Mouse (Mus musculus) lung, embryonic 15.5 days (tissue): ENCODE results near the gene Coro1b. TPM values are rescaled to one million over a fixed set of nuclear protein-coding genes. Genes with fewer than 3 reads are reported as not detected.
A peak's percentile ranks its signal among the peaks of the same experiment; 100 is the strongest.

Experiments
- ATAC-seq: fragments of 200-750 bp; cut with Nextera tagmentation; 2 replicates; pipeline ENCODE4 v1.8.0; 2017; ENCODE audit warnings: moderate number of reproducible peaks, borderline replicate concordance; ENCODE audit not compliant: low FRiP score, low TSS enrichment; ENCODE audit errors: extremely low read depth
- H3K27ac ChIP-seq: fragments of 300-500 bp; sonication (generic); 2 replicates; pipeline ENCODE4 v1.5.1; 2015; ENCODE audit warnings: moderate library complexity, mild to moderate bottlenecking, inconsistent platforms
- H3K27me3 ChIP-seq: fragments of 300-500 bp; sonication (generic); 2 replicates; pipeline ENCODE4 v1.6.1; 2015; ENCODE audit warnings: inconsistent platforms
- H3K36me3 ChIP-seq: fragments of 300-500 bp; sonication (generic); 2 replicates; pipeline ENCODE4 v1.6.1; 2015; ENCODE audit warnings: inconsistent platforms
- H3K4me1 ChIP-seq: fragments of 300-500 bp; sonication (generic); 2 replicates; pipeline ENCODE4 v1.6.1; 2015; ENCODE audit warnings: inconsistent platforms
- H3K4me2 ChIP-seq: fragments of 300-500 bp; sonication (generic); 2 replicates; pipeline ENCODE4 v1.6.1; 2015; ENCODE audit warnings: inconsistent platforms, mild to moderate bottlenecking, moderate library complexity
- H3K4me3 ChIP-seq: fragments of 300-500 bp; sonication (generic); 2 replicates; pipeline ENCODE4 v1.5.1; 2015; ENCODE audit warnings: mild to moderate bottlenecking, inconsistent platforms
- H3K9ac ChIP-seq: fragments of 300-500 bp; sonication (generic); 2 replicates; pipeline ENCODE4 v1.6.1; 2015; ENCODE audit warnings: inconsistent platforms
- H3K9me3 ChIP-seq: fragments of 300-500 bp; sonication (generic); 2 replicates; pipeline ENCODE4 v1.6.1; 2016; ENCODE audit warnings: inconsistent platforms
- WGBS: fragments of 180-500 bp; shearing (Covaris S2); methylation state at CpG from one replicate; pipeline ENCODE4 v1.1.7; 2015; 5-methylcytosine and 5-hydroxymethylcytosine counted together
- polyA plus RNA-seq: library from polyadenylated mRNA; unstranded; fragments of >200 nt; fragmentation: Nextera tagmentation; extraction: Ambion mirVana; gene quantifications from 2 replicates; pipeline ENCODE4 v1.2.1, GENCODE M21; 2015

Coro1b gene
- 157 and 168 TPM in 2 replicates for polyA plus RNA-seq

DNA sequence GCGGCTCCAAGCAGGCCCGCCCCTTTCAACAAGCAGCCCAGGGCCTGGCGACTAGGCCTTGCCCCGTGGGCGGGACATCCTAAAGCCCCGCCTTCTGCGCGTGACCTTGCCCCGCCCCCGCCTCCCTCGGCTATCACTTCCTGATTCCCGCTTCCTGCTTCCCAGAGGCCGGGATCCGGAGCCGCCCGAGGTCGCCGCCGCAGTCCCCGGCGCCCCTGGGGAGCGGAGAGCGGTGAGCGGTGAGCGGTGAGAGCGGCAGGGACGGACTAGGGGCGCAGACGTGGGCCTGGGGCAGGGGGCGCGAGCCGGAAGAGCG, at the start of gene Coro1b:
Coro1b (plus strand) TSS at position 129 of the 316 bp plus-strand sequence.
- peak within 1 kb of the TSS; percentile 96 for H3K4me3 ChIP-seq
- under 1% methylated on average over 32 of the region's 33 CpGs for WGBS
- H3K9ac ChIP-seq: peak within 1 kb of the TSS; percentile 93
- H3K4me1 ChIP-seq: peaks cover 16% of the 10 kb centered on the region
- H3K9me3 ChIP-seq: no peaks in the 10 kb centered on the region
- no peaks in the 10 kb centered on the region for H3K27me3 ChIP-seq
- peaks cover 10% of the 10 kb centered on the region for H3K36me3 ChIP-seq
- peak within 1 kb of the TSS; percentile 82 for H3K4me2 ChIP-seq
- peak; percentile 96 for ATAC-seq
- peak within 1 kb of the TSS; percentile 72 for H3K27ac ChIP-seq

GRCm38 (mm10) chr19:4099056-4099455, 49.4 kb upstream of the Coro1b start:
- ATAC-seq: peak; percentile 16; the same call in 1 of the 2 replicates
- H3K36me3 ChIP-seq: no peaks in the 10 kb centered on the region
- H3K9me3 ChIP-seq: no peaks in the 10 kb centered on the region
- whole genome bisulfite sequencing: 8% methylated on average over 9 of the region's 9 CpGs
- peak overlapping the region; percentile 63 for H3K27ac ChIP-seq
- no peak overlapping the region for H3K9ac ChIP-seq
- peak overlapping the region; percentile 47 for H3K4me3 ChIP-seq
- H3K4me1 ChIP-seq: peaks cover 40% of the 10 kb centered on the region
- H3K4me2 ChIP-seq: peak overlapping the region; percentile 80
- H3K27me3 ChIP-seq: peaks cover 35% of the 10 kb centered on the region

DNA sequence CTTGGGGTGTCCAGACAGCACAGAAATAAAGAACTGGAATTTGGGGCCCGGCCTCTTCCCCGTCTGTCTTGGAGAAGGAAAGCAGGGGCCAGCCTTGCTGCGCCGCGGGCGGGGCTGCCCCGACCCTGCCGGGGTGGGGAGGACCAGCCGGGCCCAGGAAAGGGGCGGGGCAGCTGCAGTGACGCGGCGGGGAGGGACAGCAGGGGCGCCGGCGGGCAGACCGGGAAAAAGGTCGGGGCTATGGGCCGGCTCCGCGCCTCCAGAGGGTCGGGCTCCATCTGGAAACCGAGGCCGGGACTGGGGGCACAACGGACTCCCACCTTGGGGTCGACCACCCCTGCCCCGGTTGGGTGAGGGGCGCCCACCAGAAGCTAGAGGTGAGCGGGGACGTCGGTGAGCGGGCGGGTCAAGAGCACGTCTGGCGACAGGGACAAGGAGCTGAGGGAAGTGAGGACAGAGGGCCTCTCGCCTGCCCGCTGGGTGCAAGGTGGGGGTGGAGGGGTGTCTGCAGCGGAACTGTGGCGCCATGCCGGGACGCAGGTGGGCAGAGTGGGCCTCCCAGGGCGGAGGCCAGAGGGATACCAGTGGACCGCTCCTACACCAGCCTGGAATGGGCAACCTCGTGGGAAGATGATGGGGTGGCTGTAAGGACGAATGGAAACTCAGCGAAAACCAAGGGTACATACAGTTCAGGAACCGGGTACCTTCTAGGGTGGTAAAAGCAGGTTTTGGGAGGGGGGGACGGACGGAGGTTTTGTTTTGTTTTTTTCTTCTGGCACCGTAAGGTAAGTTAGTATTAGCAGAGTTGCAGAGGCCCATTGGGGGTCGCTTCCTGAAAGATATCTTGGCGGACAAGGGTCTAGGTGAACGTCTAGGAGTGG, 48.3 kb upstream of the Coro1b start, which contains the start of gene Pitpnm1:
Pitpnm1 (plus strand) TSS at position 162 of the 881 bp plus-strand sequence.
- WGBS: 1% methylated on average over 53 of the region's 53 CpGs
- Histone ChIP-seq H3K4me1 (peaks cover 40% of the 10 kb centered on the region), H3K4me2 (peak within 1 kb of the TSS; percentile 80), H3K9me3 (no peaks in the 10 kb centered on the region), H3K36me3 (no peaks in the 10 kb centered on the region), H3K27me3 (peaks cover 35% of the 10 kb centered on the region), H3K4me3 (peak within 1 kb of the TSS; percentile 47), H3K27ac (peak within 1 kb of the TSS; percentile 63), H3K9ac (peak within 1 kb of the TSS; percentile 15)
- no peak for ATAC-seq

DNA sequence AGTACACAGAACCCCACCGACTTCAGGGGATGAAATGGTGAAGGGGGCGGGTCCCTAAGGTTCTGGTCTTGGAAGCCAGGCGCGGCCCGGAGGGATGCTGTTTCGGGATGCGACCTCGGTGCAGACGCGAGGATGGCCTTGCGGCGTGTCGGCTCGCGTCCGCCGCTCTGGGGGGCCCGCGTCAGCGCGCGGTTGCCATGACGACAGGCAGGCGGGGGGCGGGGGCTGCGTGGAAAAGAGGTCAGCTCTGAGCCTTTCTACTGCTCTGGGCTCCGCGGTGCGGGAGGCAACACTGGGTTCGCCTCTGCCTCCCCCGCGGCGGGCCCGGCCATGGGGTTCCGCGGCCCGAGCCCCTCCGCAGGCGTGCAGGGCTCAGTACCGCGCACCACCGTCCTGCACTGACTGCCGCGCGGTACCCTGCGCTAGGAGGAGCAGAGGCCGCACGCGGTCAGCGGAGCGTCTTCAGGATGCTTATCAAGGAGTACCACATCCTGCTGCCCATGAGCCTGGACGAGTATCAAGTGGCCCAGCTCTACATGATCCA, 47.6 kb upstream of the Coro1b start:
- no peak for ATAC-seq
- H3K4me1 ChIP-seq: peaks cover 40% of the 10 kb centered on the region
- H3K4me3 ChIP-seq: peak overlapping the region; percentile 47
- under 1% methylated on average over 51 of the region's 52 CpGs for WGBS
- H3K27ac ChIP-seq: no peak overlapping the region
- H3K27me3 ChIP-seq: peaks cover 35% of the 10 kb centered on the region
- H3K9ac ChIP-seq: peak overlapping the region; percentile 15
- H3K9me3 ChIP-seq: no peaks in the 10 kb centered on the region
- H3K36me3 ChIP-seq: no peaks in the 10 kb centered on the region
- peak overlapping the region; percentile 80 for H3K4me2 ChIP-seq

GRCm38 (mm10) chr19:4101466-4101865, 47.0 kb upstream of the Coro1b start:
- Histone ChIP-seq H3K36me3 (no peaks in the 10 kb centered on the region), H3K27me3 (peaks cover 35% of the 10 kb centered on the region), H3K9ac (no peak overlapping the region), H3K4me3 (peak overlapping the region; percentile 47; the same call in 1 of the 2 replicates), H3K9me3 (no peaks in the 10 kb centered on the region), H3K4me2 (peak overlapping the region; percentile 80), H3K4me1 (peaks cover 38% of the 10 kb centered on the region), H3K27ac (no peak overlapping the region)
- no peak for ATAC-seq
- WGBS: 79% methylated on average over 6 of the region's 6 CpGs

DNA sequence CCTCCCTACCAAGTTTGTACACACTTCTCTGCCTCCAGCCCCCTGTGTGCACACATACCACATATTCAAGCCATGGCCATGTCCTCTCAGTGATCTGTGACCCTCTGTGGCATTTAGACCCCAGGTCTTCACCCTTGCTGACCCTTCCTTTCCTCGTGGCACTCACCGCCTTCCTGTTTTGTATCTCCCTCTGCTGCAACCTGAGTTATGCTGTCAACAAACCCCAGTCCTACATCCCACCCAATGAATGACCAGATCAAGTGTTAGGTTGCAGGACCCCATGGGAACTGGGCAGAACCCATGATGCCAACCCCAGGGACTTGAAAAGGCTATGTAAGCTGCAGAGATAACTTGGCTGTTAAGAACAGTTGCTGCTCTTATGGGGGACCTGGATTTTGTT, 46.4 kb upstream of the Coro1b start:
- WGBS: 88% methylated on average over 2 of the region's 2 CpGs

GRCm38 (mm10) chr19:4102626-4103025, 45.8 kb upstream of the Coro1b start:
- Histone ChIP-seq H3K4me3 (no peak overlapping the region), H3K27ac (no peak overlapping the region), H3K9me3 (no peaks in the 10 kb centered on the region), H3K36me3 (no peaks in the 10 kb centered on the region), H3K27me3 (peaks cover 35% of the 10 kb centered on the region), H3K4me1 (peaks cover 35% of the 10 kb centered on the region), H3K4me2 (no peak overlapping the region), H3K9ac (no peak overlapping the region)
- ATAC-seq: no peak
- 90% methylated on average over 12 of the region's 12 CpGs for WGBS

More for the DNA sequence above, 46.4 kb upstream of the Coro1b start:
- no peak overlapping the region for H3K9ac ChIP-seq
- H3K9me3 ChIP-seq: no peaks in the 10 kb centered on the region
- H3K27ac ChIP-seq: no peak overlapping the region
- no peak overlapping the region for H3K4me2 ChIP-seq
- peaks cover 35% of the 10 kb centered on the region for H3K27me3 ChIP-seq
- H3K36me3 ChIP-seq: no peaks in the 10 kb centered on the region
- peaks cover 37% of the 10 kb centered on the region for H3K4me1 ChIP-seq
- ATAC-seq: no peak
- H3K4me3 ChIP-seq: no peak overlapping the region

DNA sequence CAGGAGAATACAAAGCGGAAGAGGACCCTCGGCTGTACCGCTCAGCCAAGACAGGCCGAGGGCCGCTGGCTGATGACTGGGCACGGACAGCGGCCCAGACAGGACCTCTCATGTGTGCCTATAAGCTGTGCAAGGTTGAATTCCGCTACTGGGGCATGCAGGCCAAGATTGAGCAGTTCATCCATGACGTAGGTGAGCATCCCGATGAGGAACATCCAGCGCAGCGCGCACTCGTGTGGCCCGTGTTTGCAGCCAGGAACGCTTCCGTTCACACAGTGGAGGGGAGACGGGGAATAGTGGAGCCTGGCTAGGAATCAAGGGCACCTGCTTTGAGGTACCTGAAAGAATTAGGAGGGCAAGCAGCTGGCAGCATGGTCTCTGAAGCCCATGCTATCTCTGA, 45.1 kb upstream of the Coro1b start:
- no peak overlapping the region for H3K4me3 ChIP-seq
- H3K27me3 ChIP-seq: peaks cover 35% of the 10 kb centered on the region
- no peak overlapping the region for H3K27ac ChIP-seq
- ATAC-seq: no peak
- no peaks in the 10 kb centered on the region for H3K9me3 ChIP-seq
- no peak overlapping the region for H3K4me2 ChIP-seq
- no peaks in the 10 kb centered on the region for H3K36me3 ChIP-seq
- 91% methylated on average over 18 of the region's 18 CpGs for WGBS
- H3K4me1 ChIP-seq: peaks cover 29% of the 10 kb centered on the region
- no peak overlapping the region for H3K9ac ChIP-seq

GRCm38 (mm10) chr19:4103792-4104191, 44.6 kb upstream of the Coro1b start:
- Histone ChIP-seq H3K4me1 (peaks cover 24% of the 10 kb centered on the region), H3K27me3 (peaks cover 35% of the 10 kb centered on the region), H3K27ac (no peak overlapping the region), H3K4me2 (no peak overlapping the region), H3K4me3 (no peak overlapping the region), H3K9me3 (no peaks in the 10 kb centered on the region), H3K9ac (no peak overlapping the region), H3K36me3 (no peaks in the 10 kb centered on the region)
- WGBS: 70% methylated on average over 3 of the region's 3 CpGs
- no peak for ATAC-seq

GRCm38 (mm10) chr19:4104675-4105194, 43.7 kb upstream of the Coro1b start:
- Histone ChIP-seq H3K4me3 (no peak overlapping the region), H3K4me1 (peaks cover 15% of the 10 kb centered on the region), H3K27me3 (peaks cover 31% of the 10 kb centered on the region), H3K36me3 (no peaks in the 10 kb centered on the region), H3K9me3 (no peaks in the 10 kb centered on the region), H3K9ac (no peak overlapping the region), H3K4me2 (no peak overlapping the region), H3K27ac (no peak overlapping the region)
- ATAC-seq: no peak
- whole genome bisulfite sequencing: 86% methylated on average over 16 of the region's 16 CpGs

DNA sequence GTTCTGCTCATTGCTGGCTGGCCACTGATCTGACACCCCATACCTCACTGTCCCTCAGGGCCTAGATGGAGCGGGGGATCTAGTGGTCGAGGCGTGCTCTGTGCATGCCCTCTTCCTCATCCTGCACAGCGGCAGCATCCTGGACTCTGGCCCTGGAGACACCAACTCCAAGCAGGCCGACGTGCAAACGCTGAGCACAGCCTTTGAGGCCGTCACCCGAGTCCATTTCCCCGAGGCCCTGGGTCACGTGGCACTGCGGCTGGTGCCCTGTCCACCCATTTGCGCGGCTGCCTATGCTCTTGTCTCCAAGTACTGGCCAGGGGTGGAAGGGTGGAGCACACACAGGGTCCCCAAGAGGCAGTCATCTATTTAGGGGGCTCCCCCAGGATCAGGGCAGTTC, 41.8 kb upstream of the Coro1b start:
- Histone ChIP-seq H3K4me1 (no peaks in the 10 kb centered on the region), H3K4me2 (no peak overlapping the region), H3K27ac (no peak overlapping the region), H3K9ac (no peak overlapping the region), H3K27me3 (peaks cover 13% of the 10 kb centered on the region), H3K9me3 (no peaks in the 10 kb centered on the region), H3K36me3 (0 out of 2 replicates have a peak, but pooled peaks cover 1% of the 10 kb centered on the region), H3K4me3 (no peak overlapping the region)
- 84% methylated on average over 14 of the region's 14 CpGs for WGBS
- no peak for ATAC-seq

DNA sequence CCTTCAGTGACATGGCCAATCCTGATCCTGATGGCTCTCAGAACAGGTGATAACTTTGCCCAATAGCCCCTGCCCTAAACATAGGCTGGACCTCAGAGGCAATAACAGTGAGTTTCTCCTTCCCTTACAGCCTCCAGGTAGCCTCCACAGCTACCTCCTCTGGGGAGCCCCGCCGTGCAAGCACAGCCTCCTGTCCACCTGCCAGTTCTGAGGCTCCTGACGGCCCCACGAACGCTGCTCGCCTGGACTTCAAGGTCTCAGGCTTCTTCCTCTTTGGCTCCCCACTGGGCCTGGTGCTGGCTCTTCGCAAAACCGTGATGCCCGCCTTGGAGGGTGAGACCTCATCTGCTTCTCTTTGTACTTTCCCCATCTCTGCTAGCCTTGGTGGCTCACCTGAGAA, 39.9 kb upstream of the Coro1b start:
- ATAC-seq: no peak
- H3K9ac ChIP-seq: no peak overlapping the region
- H3K4me2 ChIP-seq: no peak overlapping the region
- no peaks in the 10 kb centered on the region for H3K27me3 ChIP-seq
- no peak overlapping the region for H3K27ac ChIP-seq
- WGBS: 86% methylated on average over 9 of the region's 9 CpGs
- no peak overlapping the region for H3K4me3 ChIP-seq
- H3K36me3 ChIP-seq: peaks cover 7% of the 10 kb centered on the region; the same call in 1 of the 2 replicates
- peaks cover 7% of the 10 kb centered on the region; the same call in 1 of the 2 replicates for H3K4me1 ChIP-seq
- no peaks in the 10 kb centered on the region for H3K9me3 ChIP-seq
